Mouse (Mus musculus): ENCODE measurements at regions not wholly inside any gene's neighbourhood (a gene's known extent, or its start where the extent isn't known, plus 50 kb on each side); places are given as distances from the start of the nearest gene placed in this dataset.

DNA sequence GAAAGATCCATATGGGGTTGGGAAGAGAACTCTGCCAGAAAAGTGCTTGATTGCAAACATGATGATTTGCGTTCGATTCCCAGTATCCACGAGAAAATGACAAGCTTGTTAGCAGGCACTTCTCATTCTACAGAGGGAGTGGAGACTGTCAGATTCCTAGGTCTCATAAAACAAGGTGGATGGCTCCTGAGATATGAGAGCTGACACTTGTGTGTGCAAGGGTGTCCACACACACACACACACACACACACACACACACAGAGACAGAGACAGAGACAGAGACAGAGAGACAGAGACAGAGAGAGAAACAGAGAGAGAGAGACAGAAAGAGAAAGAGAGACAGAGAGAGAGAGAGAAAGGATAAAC lies 585.4 kb downstream of the Cdk5rap2 start:
- TF ChIP-seq ZC3H11A (IDR thresholded peaks at IDR 0.05; ENCODE audit: borderline replicate concordance, low read depth, low read length) = no peak
- no peak for TF ChIP-seq HCFC1 (IDR thresholded peaks at IDR 0.05; ENCODE audit: borderline replicate concordance, insufficient read depth, low read length)
- TF ChIP-seq ZNF384 (IDR thresholded peaks at IDR 0.05; ENCODE audit: low read depth, low read length) = no peak
- TF ChIP-seq MAFK (IDR thresholded peaks at IDR 0.05; ENCODE audit: insufficient read depth, low read depth, low read length) = no peak
- TF ChIP-seq CHD2 (IDR thresholded peaks at IDR 0.05; ENCODE audit: low read depth, low read length) = no peak

Measured in ES-E14 (cell line).